Mouse (Mus musculus): ENCODE measurements around the gene Mrpl21. TPM values are rescaled to one million over a fixed set of nuclear protein-coding genes. Genes with fewer than 3 reads are reported as not detected.

Gene Mrpl21
- polyA plus RNA-seq, 1 experiment from 2014 or later = 124 TPM

GRCm38 (mm10) chr19:3271366-3271765 is 11.3 kb upstream of the Mrpl21 start:
- Histone ChIP-seq H3K27me3 (ENCODE audit: insufficient read depth, low read length) (no peaks in the 10 kb centered on the region), H3K9ac (ENCODE audit: low read depth, low read length) (no peak overlapping the region), H3K4me2 (ENCODE audit: low read length) (no peak overlapping the region), H3K27ac (no peak overlapping the region), H3K4me3 (replicated peaks; ENCODE audit: low read depth, low read length) (no peak overlapping the region), H3K9me3 (replicated peaks; ENCODE audit: low read length) (no peaks in the 10 kb centered on the region), H3K36me3 (ENCODE audit: insufficient read depth, low read length) (peaks cover 76% of the 10 kb centered on the region), H3K4me1 (replicated peaks; ENCODE audit: insufficient read depth, low read length) (no peaks in the 10 kb centered on the region)
- 87% methylated on average over 6 of the region's 6 CpGs for WGBS
- no peak for ATAC-seq (replicated peaks; ENCODE audit: low FRiP score, low read depth)
- DNase-seq (ENCODE audit: low spot score) = no peak
- no peak for TF ChIP-seq CTCF (IDR thresholded peaks at IDR 0.05; ENCODE audit: low read depth)

- whole genome bisulfite sequencing = 91% methylated on average over 9 of the region's 9 CpGs
- DNase-seq (ENCODE audit: low spot score) = no peak
- Histone ChIP-seq H3K9ac (ENCODE audit: low read depth, low read length) (no peak overlapping the region), H3K27ac (no peak overlapping the region), H3K4me2 (ENCODE audit: low read length) (no peak overlapping the region), H3K4me3 (replicated peaks; ENCODE audit: low read depth, low read length) (no peak overlapping the region), H3K4me1 (replicated peaks; ENCODE audit: insufficient read depth, low read length) (no peaks in the 10 kb centered on the region), H3K36me3 (ENCODE audit: insufficient read depth, low read length) (peaks cover 72% of the 10 kb centered on the region), H3K27me3 (ENCODE audit: insufficient read depth, low read length) (no peaks in the 10 kb centered on the region), H3K9me3 (replicated peaks; ENCODE audit: low read length) (no peaks in the 10 kb centered on the region)
- TF ChIP-seq CTCF (IDR thresholded peaks at IDR 0.05; ENCODE audit: low read depth) = no peak
- ATAC-seq (replicated peaks; ENCODE audit: low FRiP score, low read depth) = no peak
Observed at GRCm38 (mm10) chr19:3273331-3273730, 9.4 kb upstream of the Mrpl21 start.

- no peak overlapping the region for H3K9ac ChIP-seq (ENCODE audit: low read depth, low read length)
- peaks cover 59% of the 10 kb centered on the region for H3K36me3 ChIP-seq (ENCODE audit: insufficient read depth, low read length)
- H3K27me3 ChIP-seq (ENCODE audit: insufficient read depth, low read length) = no peaks in the 10 kb centered on the region
- no peak overlapping the region for H3K4me2 ChIP-seq (ENCODE audit: low read length)
- ATAC-seq (replicated peaks; ENCODE audit: low FRiP score, low read depth) (no peak), DNase-seq (ENCODE audit: low spot score) (no peak)
- no peak for TF ChIP-seq CTCF (IDR thresholded peaks at IDR 0.05; ENCODE audit: low read depth)
- 90% methylated on average over 3 of the region's 3 CpGs for WGBS
- no peak overlapping the region for H3K4me3 ChIP-seq (replicated peaks; ENCODE audit: low read depth, low read length)
- no peak overlapping the region for H3K27ac ChIP-seq
- H3K9me3 ChIP-seq (replicated peaks; ENCODE audit: low read length) = no peaks in the 10 kb centered on the region
- H3K4me1 ChIP-seq (replicated peaks; ENCODE audit: insufficient read depth, low read length) = no peaks in the 10 kb centered on the region
Observed at GRCm38 (mm10) chr19:3275744-3276365, 6.8 kb upstream of the Mrpl21 start.

GRCm38 (mm10) chr19:3281886-3282285 is 815 bp upstream of the Mrpl21 start:
- WGBS = 58% methylated on average over 4 of the region's 4 CpGs
- no peaks in the 10 kb centered on the region for H3K27me3 ChIP-seq (ENCODE audit: insufficient read depth, low read length)
- no peak overlapping the region for H3K27ac ChIP-seq
- H3K36me3 ChIP-seq (ENCODE audit: insufficient read depth, low read length) = peaks cover 18% of the 10 kb centered on the region; the same call in 1 of the 2 replicates
- H3K4me3 ChIP-seq (replicated peaks; ENCODE audit: low read depth, low read length) = peak overlapping the region; percentile 82
- peak overlapping the region; percentile 87; the same call in 1 of the 2 replicates for H3K9ac ChIP-seq (ENCODE audit: low read depth, low read length)
- no peaks in the 10 kb centered on the region for H3K9me3 ChIP-seq (replicated peaks; ENCODE audit: low read length)
- H3K4me2 ChIP-seq (ENCODE audit: low read length) = peak overlapping the region; percentile 71
- DNase-seq (ENCODE audit: low spot score) (no peak), ATAC-seq (replicated peaks; ENCODE audit: low FRiP score, low read depth) (no peak)
- peaks cover 14% of the 10 kb centered on the region for H3K4me1 ChIP-seq (replicated peaks; ENCODE audit: insufficient read depth, low read length)
- TF ChIP-seq CTCF (IDR thresholded peaks at IDR 0.05; ENCODE audit: low read depth) = no peak

- no peak for ATAC-seq (replicated peaks; ENCODE audit: low FRiP score, low read depth)
- Histone ChIP-seq H3K4me3 (replicated peaks; ENCODE audit: low read depth, low read length) (no peak overlapping the region), H3K27me3 (ENCODE audit: insufficient read depth, low read length) (no peaks in the 10 kb centered on the region), H3K4me1 (replicated peaks; ENCODE audit: insufficient read depth, low read length) (no peaks in the 10 kb centered on the region), H3K9me3 (replicated peaks; ENCODE audit: low read length) (no peaks in the 10 kb centered on the region), H3K9ac (ENCODE audit: low read depth, low read length) (no peak overlapping the region), H3K36me3 (ENCODE audit: insufficient read depth, low read length) (peaks cover 24% of the 10 kb centered on the region; the same call in 1 of the 2 replicates), H3K4me2 (ENCODE audit: low read length) (no peak overlapping the region), H3K27ac (no peak overlapping the region)
- no peak for DNase-seq (ENCODE audit: low spot score)
- 95% methylated on average over 1 of the region's 1 CpGs for WGBS
- TF ChIP-seq CTCF (IDR thresholded peaks at IDR 0.05; ENCODE audit: low read depth) = no peak
Observed at GRCm38 (mm10) chr19:3289006-3289405, 6.3 kb downstream of the Mrpl21 start.

GRCm38 (mm10) chr19:3292028-3292427 is 9.3 kb downstream of the Mrpl21 start:
- H3K27me3 ChIP-seq (ENCODE audit: insufficient read depth, low read length) = no peaks in the 10 kb centered on the region
- ATAC-seq (replicated peaks; ENCODE audit: low FRiP score, low read depth) = peak; percentile 43; the same call in 1 of the 2 replicates
- H3K4me3 ChIP-seq (replicated peaks; ENCODE audit: low read depth, low read length) = no peak overlapping the region
- peak; percentile 63 for DNase-seq (ENCODE audit: low spot score)
- no peak overlapping the region for H3K9ac ChIP-seq (ENCODE audit: low read depth, low read length)
- no peaks in the 10 kb centered on the region for H3K9me3 ChIP-seq (replicated peaks; ENCODE audit: low read length)
- peak; percentile 84 for TF ChIP-seq CTCF (IDR thresholded peaks at IDR 0.05; ENCODE audit: low read depth)
- no peak overlapping the region for H3K27ac ChIP-seq
- peaks cover 21% of the 10 kb centered on the region; the same call in 1 of the 2 replicates for H3K36me3 ChIP-seq (ENCODE audit: insufficient read depth, low read length)
- H3K4me2 ChIP-seq (ENCODE audit: low read length) = no peak overlapping the region
- H3K4me1 ChIP-seq (replicated peaks; ENCODE audit: insufficient read depth, low read length) = no peaks in the 10 kb centered on the region
- WGBS = 78% methylated on average over 2 of the region's 2 CpGs

All from kidney, postnatal 0 days (tissue).